Mouse (Mus musculus) megakaryocyte-erythroid progenitor cell, adult 5-6 weeks (primary cell): ENCODE data around the gene Pet117. TPM values are rescaled to one million over a fixed set of nuclear protein-coding genes. Genes with fewer than 3 reads are reported as not detected.
"Not testable (repeated sequence)": the region's sequence is repeated elsewhere in the genome, so short reads cannot be mapped to it uniquely, and the experiment has no call there.

Experiments used
- ATAC-seq: replicated peaks from 2 replicates; pipeline ENCODE4 v1.8.0; 2016; ENCODE audit warnings: mild to moderate bottlenecking, inconsistent platforms; ENCODE audit not compliant: severe bottlenecking, poor library complexity, low FRiP score, low TSS enrichment
- total RNA-seq, 2 experiments: library from RNA; stranded (forward) in 1 of 2; stranded (reverse) in 1 of 2; fragments of 200-1000, 215-1000 nt in 1 of 2; fragments of >200 nt in 1 of 2; fragmentation: Nextera tagmentation in 1 of 2; gene quantifications; 2 replicates each; pipeline ENCODE4 v1.2.3; 2014 to 2017

Gene Pet117
- total RNA-seq (2014; fragmentation: Nextera tagmentation) (not detected in 2 replicates), total RNA-seq (2017) (2.4 TPM in 1 of 2 replicates, not detected in the other)

DNA sequence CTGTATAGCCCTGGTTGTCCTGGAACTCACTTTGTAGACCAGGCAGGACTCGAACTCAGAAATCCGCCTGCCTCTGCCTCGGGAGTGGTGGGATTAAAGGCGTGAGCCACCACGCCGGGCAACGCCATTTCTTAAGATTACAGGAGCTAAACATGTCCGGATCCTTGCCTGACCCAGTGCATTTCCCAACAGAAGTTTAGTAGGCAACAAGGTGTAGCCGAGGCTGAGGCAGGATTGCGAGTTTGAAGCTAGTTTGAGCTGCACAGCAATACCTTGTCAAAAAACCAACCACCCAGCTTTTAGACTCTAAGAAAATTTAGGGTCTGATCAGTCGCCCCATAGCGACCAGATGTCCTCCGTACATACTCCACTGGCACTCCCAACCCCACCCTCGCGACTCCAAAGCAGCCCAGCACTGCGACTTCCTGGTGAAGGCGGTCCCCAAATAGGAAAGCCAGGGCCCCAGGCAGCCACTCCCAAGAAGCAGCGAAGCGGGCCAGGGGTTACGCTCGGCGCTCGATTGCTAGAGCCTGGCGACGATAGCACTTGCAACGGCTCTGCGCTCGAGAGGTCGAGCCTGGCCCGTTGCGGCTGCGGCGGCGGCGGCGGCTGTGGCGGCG lies at the start of gene Pet117, which contains the start of gene Kat14:
Gene Pet117, plus strand, starts transcription at position 597 of the 620 bp plus-strand sequence.
Gene Kat14, plus strand, starts transcription at position 584 of the 620 bp plus-strand sequence.
- ATAC-seq: peak; percentile 98

DNA sequence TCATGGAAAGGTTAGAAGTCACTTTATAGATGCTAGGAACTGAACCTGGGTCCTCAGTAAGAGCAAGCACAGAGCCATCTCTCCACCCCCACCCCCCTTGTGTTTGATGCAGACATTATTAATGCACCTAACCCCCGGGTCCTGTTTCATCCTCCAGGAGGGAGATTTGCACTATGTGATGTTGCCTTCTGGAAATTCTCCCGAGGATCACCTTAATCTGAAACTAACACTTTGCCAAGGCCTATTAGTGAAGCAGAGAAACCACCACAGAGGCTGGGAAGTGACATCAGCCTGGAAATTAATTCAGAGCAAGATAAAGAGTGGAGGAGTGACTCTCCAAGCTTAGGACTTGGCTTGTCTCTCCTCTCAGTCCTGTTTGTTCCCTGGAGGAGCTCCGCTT lies 44.6 kb upstream of the Pet117 start:
- ATAC-seq: no peak

- no peak for ATAC-seq
Measured at GRCm38 (mm10) chr2:144329451-144329850, 39.3 kb upstream of the Pet117 start.

DNA sequence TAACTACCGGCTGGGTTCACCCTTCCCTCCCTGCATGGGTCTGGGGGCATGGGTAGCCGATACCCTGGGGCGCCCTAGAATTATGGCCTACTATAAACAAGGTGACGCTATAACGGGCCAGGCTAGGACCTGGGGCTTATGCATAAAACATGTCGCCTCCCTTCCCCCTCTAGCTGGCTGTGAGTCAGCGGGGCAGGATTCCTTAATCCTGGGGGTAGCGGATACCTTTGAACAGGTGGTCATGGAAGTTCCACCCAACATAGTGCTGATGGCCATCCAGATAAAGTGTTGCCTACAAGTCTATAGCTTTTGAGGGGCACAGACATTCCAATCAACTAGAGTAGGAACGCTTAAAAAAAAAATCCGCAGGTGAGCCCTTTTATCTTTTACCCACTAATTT lies 38.9 kb upstream of the Pet117 start:
- no peak for ATAC-seq

DNA sequence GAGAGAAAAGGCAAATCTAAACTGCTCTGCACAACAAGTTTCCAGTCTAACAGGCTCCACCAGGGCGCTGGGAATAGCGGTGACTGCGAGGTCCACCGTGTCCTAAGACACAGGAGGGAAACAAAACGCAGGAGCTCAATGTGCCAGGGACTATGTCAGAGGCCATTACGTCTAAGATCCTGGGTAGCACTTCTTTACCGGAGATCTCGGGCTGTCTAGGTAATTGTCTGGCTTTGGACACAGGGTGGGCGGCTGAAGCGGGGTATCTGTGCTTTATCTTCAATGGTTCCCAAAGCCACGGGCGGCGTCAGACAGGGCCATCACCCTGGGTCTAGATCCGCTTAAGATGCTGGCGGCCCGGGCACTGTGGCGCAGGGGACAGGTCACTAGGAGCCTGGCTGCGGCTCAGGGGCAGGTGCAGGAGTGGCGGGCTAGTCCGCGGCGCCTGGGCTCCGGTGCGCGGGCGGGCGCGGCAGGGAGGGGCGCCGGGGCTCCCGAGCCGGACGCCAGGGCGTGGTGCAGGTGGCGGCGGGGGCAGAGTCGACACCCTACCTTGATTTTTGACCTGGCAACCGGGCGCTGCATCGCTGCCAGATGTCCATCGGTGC lies 38.3 kb upstream of the Pet117 start:
- ATAC-seq: no peak

- peak; percentile 36; the same call in 1 of the 2 replicates for ATAC-seq
Measured at GRCm38 (mm10) chr2:144330960-144331371, 37.8 kb upstream of the Pet117 start.

GRCm38 (mm10) chr2:144331401-144332302 lies 37.1 kb upstream of the Pet117 start, which contains the start of gene Ovol2:
TSS of gene Ovol2 (minus strand) at chr2:144332146.
- ATAC-seq: peak; percentile 18; the same call in 1 of the 2 replicates

- no peak for ATAC-seq
Measured at GRCm38 (mm10) chr2:144332486-144332885, 36.3 kb upstream of the Pet117 start.

GRCm38 (mm10) chr2:144333138-144333842 lies 35.5 kb upstream of the Pet117 start:
- 0 out of 2 replicates have a peak, but pooled peaks have one; percentile 27 for ATAC-seq

DNA sequence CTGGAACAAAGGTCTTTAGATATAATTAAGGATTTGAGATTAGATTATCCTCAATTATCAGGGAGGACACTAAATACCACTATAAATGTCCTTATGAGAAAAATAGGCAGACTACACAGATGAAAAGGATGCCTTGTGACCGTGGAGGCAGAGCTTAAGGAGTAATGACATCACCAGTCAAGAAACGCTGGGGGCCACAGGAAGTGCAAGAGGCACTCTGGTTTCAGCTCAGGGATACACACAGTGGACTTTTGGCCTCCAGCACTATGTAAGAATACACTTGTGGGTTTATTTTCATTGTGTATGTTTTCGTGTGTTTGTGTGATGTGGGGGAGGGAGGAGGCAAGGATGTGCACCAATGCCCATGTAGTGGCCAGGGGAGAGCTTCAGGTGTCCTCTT lies 31.6 kb upstream of the Pet117 start:
- ATAC-seq: no peak

- ATAC-seq: no peak
Measured at GRCm38 (mm10) chr2:144337701-144338100, 31.1 kb upstream of the Pet117 start.

DNA sequence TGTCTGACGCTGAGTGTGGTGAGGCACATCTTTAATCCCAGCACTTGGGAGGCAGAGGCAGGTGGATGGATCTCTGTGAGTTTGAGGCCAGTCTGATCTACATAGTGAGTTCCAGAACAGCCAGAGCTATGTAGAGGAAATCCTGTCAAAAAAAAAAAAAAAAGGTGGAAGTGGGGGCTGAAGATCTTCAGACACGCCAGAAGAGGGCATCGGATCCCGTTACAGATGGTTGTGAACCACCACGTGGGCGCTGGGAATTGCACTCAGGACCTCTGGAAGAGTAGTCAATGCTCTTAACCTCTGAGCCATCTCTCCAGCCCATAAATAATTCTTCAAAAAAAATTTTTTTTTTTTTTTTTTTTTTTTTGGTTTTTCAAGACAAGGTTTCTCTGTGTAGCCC lies 30.6 kb upstream of the Pet117 start:
- ATAC-seq: not testable (repeated sequence)

DNA sequence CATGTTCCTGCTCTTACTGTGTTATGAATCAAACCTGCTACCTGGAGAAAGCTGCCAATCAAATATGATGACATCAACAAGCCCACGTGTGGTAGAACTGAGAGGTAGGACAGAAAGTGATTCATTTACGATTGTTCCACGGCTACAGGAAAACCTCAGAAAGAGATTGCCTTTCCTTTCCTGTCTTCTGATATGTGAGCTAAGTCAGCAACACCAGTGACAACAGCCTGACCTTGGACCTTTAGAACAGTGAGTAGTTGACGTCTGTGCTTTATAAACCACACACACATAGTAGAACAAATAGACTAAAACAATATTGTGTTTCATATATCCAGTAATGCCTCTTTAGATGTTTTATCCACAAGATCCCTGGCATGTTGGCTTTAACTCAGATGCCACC lies 25.6 kb upstream of the Pet117 start:
- no peak for ATAC-seq

GRCm38 (mm10) chr2:144348525-144348924 lies 20.3 kb upstream of the Pet117 start:
- ATAC-seq: peak; percentile 75

- no peak for ATAC-seq
Measured at GRCm38 (mm10) chr2:144352843-144353242, 16.0 kb upstream of the Pet117 start.

- ATAC-seq: peak; percentile 81
Measured at GRCm38 (mm10) chr2:144369020-144369421, 225 bp downstream of the Pet117 start.

DNA sequence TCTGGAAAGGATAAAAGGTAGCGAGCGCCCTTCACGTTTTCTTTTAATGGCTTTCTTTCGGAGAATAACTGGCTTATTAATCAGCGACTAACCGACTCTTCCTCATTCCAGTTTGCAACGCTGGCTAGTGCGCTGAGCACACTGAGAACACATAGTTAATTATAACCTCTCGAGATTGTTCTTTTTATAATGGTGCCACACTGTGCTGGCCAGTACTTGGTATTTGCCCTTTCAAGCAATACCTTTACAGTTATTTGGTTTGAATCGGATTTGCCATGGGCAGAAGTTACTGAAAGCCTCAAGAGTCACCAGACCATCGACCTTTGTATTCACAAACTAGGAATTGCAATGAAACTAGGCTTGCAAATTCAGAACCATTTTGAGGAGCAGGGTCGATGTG lies 715 bp downstream of the Pet117 start:
- no peak for ATAC-seq

DNA sequence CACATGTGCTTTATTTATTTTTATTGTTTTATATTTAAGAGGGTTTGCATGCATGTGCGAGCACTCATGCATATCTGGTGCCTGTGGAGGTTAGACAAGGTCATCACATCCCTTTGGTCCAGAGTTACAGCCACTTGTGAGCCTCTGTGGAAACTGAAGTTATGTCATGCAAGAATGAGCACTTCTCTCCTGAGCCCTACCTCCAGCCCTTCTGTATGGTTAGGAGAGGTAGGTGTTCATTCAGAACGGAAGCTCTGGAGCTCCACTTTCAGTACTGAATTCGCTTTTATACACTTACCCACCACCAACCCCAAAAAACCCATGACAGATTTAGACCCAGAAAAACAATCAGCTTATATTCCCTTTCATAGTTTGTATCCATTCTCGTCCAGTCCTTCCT lies 2.8 kb downstream of the Pet117 start:
- ATAC-seq: no peak

DNA sequence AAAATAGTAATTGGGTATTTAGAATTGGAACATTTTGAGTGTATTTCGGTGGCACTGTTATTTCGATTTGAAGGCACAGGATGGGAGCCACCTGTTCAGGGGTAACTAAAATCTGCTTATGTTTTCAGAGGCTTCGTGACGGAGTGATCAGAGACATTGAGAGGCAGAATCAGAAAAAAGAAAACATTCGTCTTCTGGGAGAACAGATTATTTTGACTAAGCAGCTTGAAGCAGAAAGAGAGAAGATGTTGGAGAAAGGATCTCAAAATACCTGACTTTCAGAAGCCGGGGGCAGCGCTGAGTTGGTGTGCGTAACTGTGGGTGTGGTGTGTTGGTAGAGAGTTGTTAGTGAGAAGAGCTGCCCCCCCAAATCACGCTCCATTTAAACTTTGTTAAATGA lies 4.3 kb downstream of the Pet117 start:
- no peak for ATAC-seq
